Mouse (Mus musculus): ENCODE data around the gene Rest. TPM values are rescaled to one million over a fixed set of nuclear protein-coding genes. Genes with fewer than 3 reads are reported as not detected.
A peak's percentile ranks its signal among the peaks of the same experiment; 100 is the strongest.

Rest gene
- polyA plus RNA-seq, 1 experiment from 2014 or later: 30.8 TPM

DNA sequence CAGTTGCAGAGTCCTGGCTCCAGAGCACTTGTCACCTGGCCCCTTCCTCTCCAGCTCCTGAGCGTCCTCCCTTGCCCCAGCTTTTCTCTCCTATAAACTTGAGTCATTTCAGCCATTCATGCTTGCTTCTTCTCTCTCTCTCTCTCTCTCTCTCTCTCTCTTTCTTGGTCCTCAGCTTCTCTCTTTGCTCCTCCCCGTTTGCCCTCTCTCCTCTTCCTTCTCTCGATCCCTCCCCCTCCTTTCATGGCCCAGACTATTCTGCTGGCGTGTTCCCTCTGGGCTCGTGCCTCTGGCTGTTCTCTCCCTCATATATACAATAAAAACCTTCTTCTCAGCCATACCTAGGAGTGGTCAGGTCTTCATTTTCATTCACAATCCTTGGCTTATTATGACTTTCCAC is 13.6 kb upstream of the Rest start:
- Histone ChIP-seq H3K4me3 (no peak overlapping the region), H3K9me3 (no peaks in the 10 kb centered on the region), H3K27ac (no peak overlapping the region), H3K36me3 (no peaks in the 10 kb centered on the region), H3K4me1 (no peaks in the 10 kb centered on the region), H3K27me3 (ENCODE audit: insufficient read depth, poor library complexity, severe bottlenecking) (no peaks in the 10 kb centered on the region)
- no peak for DNase-seq (ENCODE audit: low spot score)
- 51% methylated on average over 5 of the region's 5 CpGs for WGBS

- no peak for DNase-seq (ENCODE audit: low spot score)
- no peak overlapping the region for H3K4me3 ChIP-seq
- H3K27ac ChIP-seq: no peak overlapping the region
- no peaks in the 10 kb centered on the region for H3K36me3 ChIP-seq
- H3K4me1 ChIP-seq: no peaks in the 10 kb centered on the region
- H3K27me3 ChIP-seq (ENCODE audit: insufficient read depth, poor library complexity, severe bottlenecking): no peaks in the 10 kb centered on the region
- H3K9me3 ChIP-seq: no peaks in the 10 kb centered on the region
- WGBS: 73% methylated on average over 8 of the region's 8 CpGs
Measured at GRCm38 (mm10) chr5:77252115-77252827, 13.0 kb upstream of the Rest start.

GRCm38 (mm10) chr5:77253154-77253553 is 12.1 kb upstream of the Rest start:
- no peaks in the 10 kb centered on the region for H3K36me3 ChIP-seq
- 76% methylated on average over 1 of the region's 1 CpGs for WGBS
- DNase-seq (ENCODE audit: low spot score): no peak
- no peaks in the 10 kb centered on the region for H3K27me3 ChIP-seq (ENCODE audit: insufficient read depth, poor library complexity, severe bottlenecking)
- no peaks in the 10 kb centered on the region for H3K9me3 ChIP-seq
- no peaks in the 10 kb centered on the region for H3K4me1 ChIP-seq
- H3K4me3 ChIP-seq: no peak overlapping the region
- H3K27ac ChIP-seq: no peak overlapping the region

DNA sequence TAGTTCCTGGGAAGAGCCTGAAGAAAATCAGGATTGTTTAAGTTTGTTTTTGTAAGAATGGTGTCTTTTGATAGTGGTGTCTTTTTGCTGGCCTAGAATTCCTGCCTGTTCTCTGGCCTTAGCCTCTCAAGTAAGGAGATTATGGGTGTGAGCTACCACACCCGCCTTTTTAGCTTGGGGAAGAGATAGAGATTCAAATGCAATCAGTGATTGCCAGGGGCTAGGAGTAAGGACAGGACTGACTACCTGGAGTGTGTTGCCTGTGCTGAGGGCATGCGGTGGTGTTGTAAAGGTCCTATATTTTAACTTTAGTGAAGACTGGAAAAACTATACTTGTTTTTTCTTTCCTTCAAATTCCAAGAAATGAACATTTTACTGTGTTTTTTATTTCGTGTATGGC is 10.9 kb upstream of the Rest start:
- 64% methylated on average over 3 of the region's 3 CpGs for WGBS

DNA sequence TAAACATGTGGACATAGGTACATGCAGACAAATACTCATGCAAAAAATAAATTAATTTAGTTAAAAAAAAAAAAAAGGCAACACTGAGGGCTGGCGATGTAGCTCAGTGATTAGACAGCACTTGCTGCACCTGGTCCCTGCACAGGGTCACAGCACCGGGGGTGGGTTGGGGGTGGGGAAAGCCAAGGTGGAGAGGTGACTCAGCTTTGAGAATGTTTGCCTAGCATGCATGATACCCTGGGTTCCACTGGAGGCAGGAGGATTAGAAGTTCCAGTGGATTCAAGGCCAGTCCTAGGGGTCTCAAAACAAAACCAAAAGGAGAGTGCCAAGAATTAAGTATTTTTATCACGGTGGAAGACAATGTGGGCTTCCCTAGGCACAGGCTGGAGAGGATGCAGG is 7.7 kb upstream of the Rest start:
- no peaks in the 10 kb centered on the region for H3K9me3 ChIP-seq
- H3K27me3 ChIP-seq (ENCODE audit: insufficient read depth, poor library complexity, severe bottlenecking): no peaks in the 10 kb centered on the region
- WGBS: 68% methylated on average over 3 of the region's 3 CpGs
- no peak for DNase-seq (ENCODE audit: low spot score)
- H3K4me1 ChIP-seq: no peaks in the 10 kb centered on the region
- no peaks in the 10 kb centered on the region for H3K36me3 ChIP-seq
- no peak overlapping the region for H3K4me3 ChIP-seq
- no peak overlapping the region for H3K27ac ChIP-seq

More for the DNA sequence above, 10.9 kb upstream of the Rest start:
- H3K4me1 ChIP-seq: no peaks in the 10 kb centered on the region
- H3K9me3 ChIP-seq: no peaks in the 10 kb centered on the region
- H3K4me3 ChIP-seq: no peak overlapping the region
- DNase-seq (ENCODE audit: low spot score): no peak
- H3K36me3 ChIP-seq: no peaks in the 10 kb centered on the region
- H3K27ac ChIP-seq: no peak overlapping the region
- H3K27me3 ChIP-seq (ENCODE audit: insufficient read depth, poor library complexity, severe bottlenecking): no peaks in the 10 kb centered on the region

GRCm38 (mm10) chr5:77259315-77259714 is 6.0 kb upstream of the Rest start:
- H3K36me3 ChIP-seq: no peaks in the 10 kb centered on the region
- no peaks in the 10 kb centered on the region for H3K9me3 ChIP-seq
- no peak overlapping the region for H3K27ac ChIP-seq
- no peaks in the 10 kb centered on the region for H3K27me3 ChIP-seq (ENCODE audit: insufficient read depth, poor library complexity, severe bottlenecking)
- H3K4me3 ChIP-seq: no peak overlapping the region
- H3K4me1 ChIP-seq: no peaks in the 10 kb centered on the region
- DNase-seq (ENCODE audit: low spot score): no peak

- no peak overlapping the region for H3K27ac ChIP-seq
- no peaks in the 10 kb centered on the region for H3K4me1 ChIP-seq
- no peak for DNase-seq (ENCODE audit: low spot score)
- H3K36me3 ChIP-seq: no peaks in the 10 kb centered on the region
- H3K27me3 ChIP-seq (ENCODE audit: insufficient read depth, poor library complexity, severe bottlenecking): no peaks in the 10 kb centered on the region
- 44% methylated on average over 6 of the region's 6 CpGs for WGBS
- no peak overlapping the region for H3K4me3 ChIP-seq
- H3K9me3 ChIP-seq: no peaks in the 10 kb centered on the region
Measured at GRCm38 (mm10) chr5:77260141-77260540, 5.2 kb upstream of the Rest start.

DNA sequence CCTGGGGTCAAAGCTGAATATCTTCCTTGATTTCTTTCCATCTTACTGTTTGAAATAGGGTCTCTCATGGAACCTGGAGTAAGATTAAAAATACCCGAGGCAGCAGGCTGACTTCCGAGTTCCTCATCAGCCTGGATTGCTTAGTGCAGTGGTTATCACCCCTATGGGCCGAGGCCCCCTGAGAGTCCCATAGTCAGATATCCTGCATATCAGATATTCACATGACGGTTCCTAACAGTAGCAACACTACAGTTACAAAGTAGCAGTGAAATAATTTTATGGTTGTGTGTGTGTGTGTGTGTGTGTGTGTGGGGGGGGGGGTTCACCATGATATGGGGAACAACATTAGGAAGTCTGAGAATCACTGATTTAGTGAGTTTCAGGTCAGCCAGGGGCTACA is 4.2 kb upstream of the Rest start:
- Histone ChIP-seq H3K9me3 (no peaks in the 10 kb centered on the region), H3K4me1 (no peaks in the 10 kb centered on the region), H3K36me3 (no peaks in the 10 kb centered on the region), H3K27me3 (ENCODE audit: insufficient read depth, poor library complexity, severe bottlenecking) (no peaks in the 10 kb centered on the region), H3K27ac (no peak overlapping the region), H3K4me3 (no peak overlapping the region)
- no peak for DNase-seq (ENCODE audit: low spot score)
- WGBS: 70% methylated on average over 4 of the region's 4 CpGs

DNA sequence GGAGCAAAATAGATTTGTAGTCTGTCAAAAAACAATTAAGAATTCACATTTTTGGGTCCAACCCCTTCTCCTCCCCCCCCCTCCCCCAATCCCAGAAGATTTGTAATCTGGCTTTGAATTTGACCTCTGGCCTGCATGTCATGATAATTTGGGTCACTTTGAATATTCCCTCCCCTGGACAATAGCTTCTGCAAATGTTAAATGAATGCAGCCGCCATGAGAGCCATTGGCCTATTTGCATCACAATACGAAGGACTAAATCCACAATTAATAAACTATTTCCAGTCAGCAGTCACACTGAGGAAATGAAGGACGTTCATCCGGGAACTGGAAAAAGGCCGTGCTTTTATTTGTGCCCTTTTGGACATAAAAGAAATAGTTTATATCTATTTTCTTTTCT is 3.2 kb upstream of the Rest start:
- Histone ChIP-seq H3K4me3 (no peak overlapping the region), H3K27ac (no peak overlapping the region), H3K36me3 (no peaks in the 10 kb centered on the region), H3K4me1 (no peaks in the 10 kb centered on the region), H3K9me3 (no peaks in the 10 kb centered on the region), H3K27me3 (ENCODE audit: insufficient read depth, poor library complexity, severe bottlenecking) (no peaks in the 10 kb centered on the region)
- DNase-seq (ENCODE audit: low spot score): no peak
- WGBS: 84% methylated on average over 5 of the region's 5 CpGs

- WGBS: under 1% methylated on average over 32 of the region's 53 CpGs
- Histone ChIP-seq H3K27me3 (ENCODE audit: insufficient read depth, poor library complexity, severe bottlenecking) (no peaks in the 10 kb centered on the region), H3K9me3 (no peaks in the 10 kb centered on the region)
Measured at GRCm38 (mm10) chr5:77265671-77266065, 377 bp downstream of the Rest start.

GRCm38 (mm10) chr5:77266066-77266885 is 985 bp downstream of the Rest start:
- Histone ChIP-seq H3K4me3 (peak overlapping the region; percentile 96), H3K27ac (peak overlapping the region; percentile 98), H3K27me3 (ENCODE audit: insufficient read depth, poor library complexity, severe bottlenecking) (no peaks in the 10 kb centered on the region), H3K4me1 (peaks cover 9% of the 10 kb centered on the region), H3K36me3 (peaks cover 32% of the 10 kb centered on the region), H3K9me3 (no peaks in the 10 kb centered on the region)
- DNase-seq (ENCODE audit: low spot score): peak; percentile 79
- WGBS: under 1% methylated on average over 76 of the region's 87 CpGs

More at GRCm38 (mm10) chr5:77265671-77266065, 377 bp downstream of the Rest start:
- H3K36me3 ChIP-seq: peaks cover 26% of the 10 kb centered on the region
- peak overlapping the region; percentile 96 for H3K4me3 ChIP-seq
- peak; percentile 89 for DNase-seq (ENCODE audit: low spot score)
- peak overlapping the region; percentile 98 for H3K27ac ChIP-seq
- H3K4me1 ChIP-seq: peaks cover 9% of the 10 kb centered on the region

DNA sequence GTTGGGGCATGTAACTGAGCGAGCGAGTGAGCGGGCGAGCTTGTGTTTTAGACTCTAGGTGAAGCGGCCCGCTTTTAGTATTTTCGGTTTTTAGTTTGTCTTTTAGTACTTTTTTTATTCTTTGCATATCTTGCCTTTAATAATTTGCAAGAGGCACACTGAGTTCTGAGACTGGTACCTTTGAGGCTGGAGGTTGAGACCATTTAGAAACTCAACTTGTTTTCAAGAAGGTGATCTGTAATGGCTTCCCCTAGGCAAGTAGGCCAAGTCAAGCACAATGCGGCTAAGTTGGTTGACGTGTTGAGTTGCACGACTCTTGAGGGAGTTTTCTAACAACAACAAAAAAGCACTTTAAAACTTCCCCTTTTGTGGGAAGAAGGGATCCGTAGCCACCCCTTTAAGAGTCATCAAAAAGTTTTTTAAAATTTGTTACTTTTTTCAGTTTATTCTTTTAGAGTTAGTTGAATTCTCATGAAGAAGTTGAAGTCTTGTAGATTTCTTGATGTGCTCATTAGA is 1.7 kb downstream of the Rest start:
- Histone ChIP-seq H3K9me3 (no peaks in the 10 kb centered on the region), H3K27ac (peak overlapping the region; percentile 98), H3K27me3 (ENCODE audit: insufficient read depth, poor library complexity, severe bottlenecking) (no peaks in the 10 kb centered on the region)

GRCm38 (mm10) chr5:77267441-77267840 is 2.1 kb downstream of the Rest start:
- WGBS: 63% methylated on average over 4 of the region's 4 CpGs

More for the DNA sequence above, 1.7 kb downstream of the Rest start:
- no peak for DNase-seq (ENCODE audit: low spot score)
- H3K4me3 ChIP-seq: peak overlapping the region; percentile 96
- peaks cover 39% of the 10 kb centered on the region for H3K36me3 ChIP-seq
- WGBS: 2% methylated on average over 11 of the region's 11 CpGs
- peaks cover 9% of the 10 kb centered on the region for H3K4me1 ChIP-seq

More at GRCm38 (mm10) chr5:77267441-77267840, 2.1 kb downstream of the Rest start:
- no peak for DNase-seq (ENCODE audit: low spot score)
- peaks cover 44% of the 10 kb centered on the region for H3K36me3 ChIP-seq
- no peaks in the 10 kb centered on the region for H3K27me3 ChIP-seq (ENCODE audit: insufficient read depth, poor library complexity, severe bottlenecking)
- peak overlapping the region; percentile 96 for H3K4me3 ChIP-seq
- peaks cover 9% of the 10 kb centered on the region for H3K4me1 ChIP-seq
- H3K27ac ChIP-seq: 0 out of 2 replicates have a peak overlapping the region, but pooled peaks have one; percentile 98
- no peaks in the 10 kb centered on the region for H3K9me3 ChIP-seq

Data from heart, embryonic 10.5 days (tissue).